Mouse (Mus musculus) neural tube, embryonic 11.5 days (tissue): ENCODE data around the gene Cetn3. TPM values are rescaled to one million over a fixed set of nuclear protein-coding genes. Genes with fewer than 3 reads are reported as not detected.

Experiments used
- ATAC-seq: fragments of 200-750 bp; cut with Nextera tagmentation; 2 replicates; pipeline ENCODE4 v1.8.0; 2017; ENCODE audit warnings: moderate number of reproducible peaks, mild to moderate bottlenecking, moderate TSS enrichment, moderate library complexity; ENCODE audit not compliant: insufficient read depth, low FRiP score, low TSS enrichment
- DNase-seq: peaks from one replicate; pipeline ENCODE4 v3.0.0-alpha.2; 2015; ENCODE audit warnings: low spot score
- H3K27ac ChIP-seq: fragments of 300-500 bp; sonication (generic); 2 replicates; pipeline ENCODE4 v1.5.1; 2014; ENCODE audit warnings: low read depth, mild to moderate bottlenecking, low read length
- H3K27me3 ChIP-seq: fragments of 300-500 bp; sonication (generic); 2 replicates; pipeline ENCODE4 v1.6.1; 2014; ENCODE audit warnings: mild to moderate bottlenecking, low read length, mixed read lengths; ENCODE audit not compliant: control insufficient read depth, insufficient read depth
- H3K36me3 ChIP-seq: fragments of 300-500 bp; sonication (generic); 2 replicates; pipeline ENCODE4 v1.6.1; 2014; ENCODE audit warnings: mild to moderate bottlenecking, low read length, moderate library complexity, mixed read lengths; ENCODE audit not compliant: control insufficient read depth, insufficient read depth
- H3K4me1 ChIP-seq: fragments of 300-500 bp; sonication (generic); 2 replicates; pipeline ENCODE4 v1.6.1; 2014; ENCODE audit warnings: low read length, mixed read lengths; ENCODE audit not compliant: control insufficient read depth, insufficient read depth
- H3K4me2 ChIP-seq: fragments of 300-500 bp; sonication (generic); 2 replicates; pipeline ENCODE4 v1.6.1; 2014; ENCODE audit warnings: low read depth, mild to moderate bottlenecking, moderate library complexity
- H3K4me3 ChIP-seq: fragments of 300-500 bp; sonication (generic); 2 replicates; pipeline ENCODE4 v1.5.1; 2014; ENCODE audit warnings: low read depth, low read length
- H3K9ac ChIP-seq: fragments of 300-500 bp; sonication (generic); 2 replicates; pipeline ENCODE4 v1.6.1; 2014; ENCODE audit warnings: mild to moderate bottlenecking, low read length
- H3K9me3 ChIP-seq: fragments of 300-500 bp; sonication (generic); 2 replicates; pipeline ENCODE4 v1.6.1; 2016; ENCODE audit warnings: low read length; ENCODE audit not compliant: control insufficient read depth
- WGBS: fragments of 180-500 bp; shearing (Covaris S2); extraction: QIAGEN DNeasy Blood & Tissue Kit; methylation state at CpG from one replicate; pipeline ENCODE4 v1.1.7; 2014; 5-methylcytosine and 5-hydroxymethylcytosine counted together
- polyA plus RNA-seq: library from polyadenylated mRNA; unstranded; fragments of >200 nt; fragmentation: Nextera tagmentation; extraction: Ambion mirVana; gene quantifications from 2 replicates; pipeline ENCODE4 v1.2.1, GENCODE M21; 2014

Cetn3 gene
- polyA plus RNA-seq, 1 experiment from 2014 or later = 246 TPM

DNA sequence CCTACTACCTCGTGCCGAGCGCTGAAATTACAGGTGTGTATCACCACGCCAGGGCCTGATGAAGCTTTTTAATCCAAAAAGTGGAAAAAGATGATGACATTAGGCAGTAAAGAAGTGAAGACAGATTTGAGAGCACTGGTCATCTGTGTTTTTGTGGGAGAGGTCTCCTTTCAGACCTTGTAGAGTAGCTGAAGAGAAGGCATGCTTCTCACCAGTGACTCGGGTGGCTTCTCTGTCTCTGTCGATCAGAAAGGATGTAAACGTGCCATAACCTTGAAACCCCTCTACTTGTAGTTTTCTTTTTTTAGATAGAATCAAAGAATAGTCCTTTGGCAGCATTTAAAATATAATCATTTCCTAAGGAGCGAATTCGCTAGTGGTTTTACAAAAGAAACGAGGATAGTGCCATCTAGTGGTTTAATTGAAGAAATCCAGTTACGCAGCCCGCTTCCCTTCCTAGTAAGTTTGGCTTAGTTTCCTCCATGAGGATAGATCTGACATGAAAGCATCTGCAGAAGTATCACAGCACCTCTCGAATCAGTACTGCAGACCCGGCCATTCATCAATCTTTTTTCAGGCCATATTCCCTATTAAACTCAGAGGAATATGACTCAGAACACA lies 21.2 kb upstream of the Cetn3 start:
- Histone ChIP-seq H3K27me3 (no peaks in the 10 kb centered on the region), H3K9me3 (no peaks in the 10 kb centered on the region), H3K27ac (no peak overlapping the region), H3K4me2 (no peak overlapping the region), H3K36me3 (no peaks in the 10 kb centered on the region), H3K4me3 (no peak overlapping the region), H3K9ac (no peak overlapping the region), H3K4me1 (no peaks in the 10 kb centered on the region)
- no peak for ATAC-seq
- 31% methylated on average over 14 of the region's 14 CpGs for WGBS
- peak; percentile 35 for DNase-seq

GRCm38 (mm10) chr13:81764173-81764572 lies 18.7 kb upstream of the Cetn3 start:
- no peak overlapping the region for H3K9ac ChIP-seq
- H3K4me3 ChIP-seq = no peak overlapping the region
- H3K27me3 ChIP-seq = no peaks in the 10 kb centered on the region
- H3K9me3 ChIP-seq = no peaks in the 10 kb centered on the region
- 92% methylated on average over 5 of the region's 5 CpGs for WGBS
- no peak overlapping the region for H3K27ac ChIP-seq
- H3K4me2 ChIP-seq = no peak overlapping the region
- no peaks in the 10 kb centered on the region for H3K4me1 ChIP-seq
- ATAC-seq (no peak), DNase-seq (no peak)
- H3K36me3 ChIP-seq = no peaks in the 10 kb centered on the region

DNA sequence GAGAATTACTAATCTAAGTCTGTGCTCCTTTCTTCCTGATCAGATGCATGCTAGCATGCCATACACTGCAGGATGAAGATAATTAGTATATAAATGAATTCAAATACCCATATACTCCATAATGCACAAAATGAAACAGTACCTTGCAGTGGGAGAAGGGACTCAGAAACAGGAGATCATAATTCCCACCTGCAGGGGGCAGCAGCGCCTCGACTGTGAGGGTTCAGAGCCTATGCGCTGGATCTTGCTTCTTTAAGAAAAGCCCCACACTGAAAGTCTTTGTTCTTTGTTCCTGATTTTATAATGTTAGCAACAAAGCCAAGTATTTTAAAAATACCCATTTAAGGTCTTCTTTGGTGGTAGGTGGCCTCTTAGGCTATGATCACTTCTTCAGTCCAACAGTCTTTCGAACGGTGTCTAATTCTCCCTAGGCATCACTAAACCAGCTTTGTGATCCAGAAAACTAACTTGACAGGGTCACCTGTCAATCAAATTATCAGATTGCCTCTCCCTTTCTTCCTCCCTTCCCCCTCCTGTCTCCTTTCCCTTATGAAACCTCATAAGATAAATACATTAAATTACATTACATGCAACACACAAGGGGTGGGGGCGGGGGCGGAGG lies 15.7 kb upstream of the Cetn3 start:
- H3K4me2 ChIP-seq = no peak overlapping the region
- H3K36me3 ChIP-seq = no peaks in the 10 kb centered on the region
- DNase-seq (peak; percentile 67), ATAC-seq (no peak)
- no peaks in the 10 kb centered on the region for H3K4me1 ChIP-seq
- no peak overlapping the region for H3K9ac ChIP-seq
- H3K9me3 ChIP-seq = no peaks in the 10 kb centered on the region
- no peak overlapping the region for H3K4me3 ChIP-seq
- no peaks in the 10 kb centered on the region for H3K27me3 ChIP-seq
- H3K27ac ChIP-seq = no peak overlapping the region
- WGBS = 82% methylated on average over 7 of the region's 7 CpGs

- H3K4me3 ChIP-seq = no peak overlapping the region
- H3K9ac ChIP-seq = no peak overlapping the region
- H3K9me3 ChIP-seq = no peaks in the 10 kb centered on the region
- DNase-seq = no peak
- ATAC-seq = no peak
- 81% methylated on average over 3 of the region's 3 CpGs for WGBS
- H3K27ac ChIP-seq = no peak overlapping the region
- no peak overlapping the region for H3K4me2 ChIP-seq
- H3K4me1 ChIP-seq = no peaks in the 10 kb centered on the region
- H3K27me3 ChIP-seq = no peaks in the 10 kb centered on the region
- H3K36me3 ChIP-seq = no peaks in the 10 kb centered on the region
Observed at GRCm38 (mm10) chr13:81776217-81776616, 6.7 kb upstream of the Cetn3 start.

- Histone ChIP-seq H3K9me3 (no peaks in the 10 kb centered on the region), H3K27ac (peak overlapping the region; percentile 96; the same call in 1 of the 2 replicates), H3K4me3 (peak overlapping the region; percentile 59), H3K9ac (peak overlapping the region; percentile 84), H3K27me3 (no peaks in the 10 kb centered on the region), H3K4me2 (peak overlapping the region; percentile 59), H3K36me3 (no peaks in the 10 kb centered on the region), H3K4me1 (peaks cover 8% of the 10 kb centered on the region; the same call in 1 of the 2 replicates)
- ATAC-seq (no peak), DNase-seq (no peak)
- 53% methylated on average over 9 of the region's 9 CpGs for WGBS
Observed at GRCm38 (mm10) chr13:81782475-81782874, 402 bp upstream of the Cetn3 start.

DNA sequence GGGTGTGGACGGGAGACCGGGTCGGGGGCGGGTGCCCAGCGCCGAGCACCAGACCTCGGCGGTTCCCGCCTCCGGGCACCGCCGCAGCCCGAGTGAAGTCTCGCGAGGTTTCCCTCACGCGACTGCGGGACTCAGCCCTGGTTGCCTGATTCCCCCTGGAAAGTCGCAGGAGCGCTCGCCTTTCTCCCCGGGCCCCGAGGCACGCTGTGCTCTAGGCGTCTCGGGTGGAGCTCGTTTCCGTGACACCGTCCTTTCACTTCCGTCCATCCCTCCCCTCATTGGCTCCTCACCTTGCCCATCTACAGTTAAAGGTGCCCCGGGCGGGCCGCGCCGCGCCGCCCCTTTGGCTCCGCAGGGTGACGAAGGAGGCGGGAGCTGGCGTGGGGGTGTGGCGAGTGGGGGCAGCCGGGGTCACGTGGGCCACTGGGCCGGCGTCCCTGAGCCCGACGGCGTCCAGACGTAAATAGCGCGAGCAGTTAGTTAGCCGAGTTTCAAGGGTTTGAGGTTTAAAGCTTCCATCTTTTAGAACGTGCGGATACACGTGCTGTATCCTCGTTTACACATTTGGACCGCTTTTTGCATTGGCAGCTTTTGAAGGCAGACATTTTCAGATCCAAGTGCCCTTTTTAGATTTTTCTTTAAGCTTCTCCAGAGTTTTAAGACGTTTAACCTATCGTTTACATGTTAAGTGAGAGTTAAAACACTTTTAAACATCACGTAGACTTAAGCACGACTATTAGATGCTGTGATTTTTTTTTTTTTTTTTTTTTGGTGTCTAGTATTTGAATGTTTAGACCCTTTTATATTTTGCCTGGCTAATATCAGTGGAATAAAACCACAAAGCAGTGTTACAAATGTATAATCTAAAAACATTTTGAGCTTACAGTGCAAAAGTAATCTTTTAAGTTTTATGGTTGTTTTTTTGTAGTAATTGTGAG lies 797 bp downstream of the Cetn3 start:
- Histone ChIP-seq H3K9me3 (no peaks in the 10 kb centered on the region), H3K9ac (peak overlapping the region; percentile 84), H3K4me2 (peak overlapping the region; percentile 45), H3K4me1 (peaks cover 8% of the 10 kb centered on the region; the same call in 1 of the 2 replicates), H3K4me3 (peak overlapping the region; percentile 59), H3K27me3 (no peaks in the 10 kb centered on the region), H3K27ac (peak overlapping the region; percentile 96), H3K36me3 (no peaks in the 10 kb centered on the region)
- WGBS = under 1% methylated on average over 55 of the region's 62 CpGs
- DNase-seq = peak; percentile 98
- ATAC-seq = peak; percentile 98

DNA sequence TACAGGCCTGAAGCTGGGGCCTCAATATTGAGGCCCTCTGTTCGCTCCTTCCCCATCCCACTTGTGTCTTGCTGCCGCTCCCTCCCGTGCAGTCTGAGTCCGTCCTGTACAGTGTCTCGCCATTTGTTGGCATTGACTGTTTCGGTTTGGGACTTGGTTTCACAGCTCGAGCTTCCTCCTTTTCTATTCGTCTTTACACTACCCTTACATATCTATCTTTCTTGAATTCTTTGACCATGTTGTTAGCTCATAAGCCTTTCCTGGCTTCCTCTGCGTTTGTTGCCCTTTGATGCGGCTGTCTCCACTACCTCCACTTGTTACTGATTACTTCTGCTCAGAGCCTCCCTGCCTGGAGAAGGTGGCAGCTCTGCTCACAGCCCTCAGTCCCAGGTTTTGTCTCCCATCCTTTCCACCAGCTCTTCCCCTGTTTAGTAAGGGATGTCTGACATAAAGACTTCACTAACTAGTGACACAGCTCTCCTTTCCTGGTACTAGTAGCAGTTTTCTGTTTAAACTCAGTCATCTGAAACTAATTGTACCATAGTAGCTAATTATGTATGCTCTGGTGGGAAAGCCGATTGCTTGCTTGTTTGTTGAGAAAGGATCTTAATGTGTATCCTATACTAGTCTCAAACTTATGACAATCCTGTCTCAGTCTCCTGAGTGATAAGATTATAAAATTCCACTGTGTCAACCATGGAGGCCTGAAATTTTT lies 3.0 kb downstream of the Cetn3 start:
- H3K4me1 ChIP-seq = peaks cover 8% of the 10 kb centered on the region; the same call in 1 of the 2 replicates
- no peak overlapping the region for H3K4me2 ChIP-seq
- 77% methylated on average over 11 of the region's 11 CpGs for WGBS
- no peaks in the 10 kb centered on the region for H3K9me3 ChIP-seq
- H3K27me3 ChIP-seq = no peaks in the 10 kb centered on the region
- no peaks in the 10 kb centered on the region for H3K36me3 ChIP-seq
- H3K4me3 ChIP-seq = no peak overlapping the region
- no peak overlapping the region for H3K9ac ChIP-seq
- ATAC-seq (no peak), DNase-seq (no peak)
- no peak overlapping the region for H3K27ac ChIP-seq

DNA sequence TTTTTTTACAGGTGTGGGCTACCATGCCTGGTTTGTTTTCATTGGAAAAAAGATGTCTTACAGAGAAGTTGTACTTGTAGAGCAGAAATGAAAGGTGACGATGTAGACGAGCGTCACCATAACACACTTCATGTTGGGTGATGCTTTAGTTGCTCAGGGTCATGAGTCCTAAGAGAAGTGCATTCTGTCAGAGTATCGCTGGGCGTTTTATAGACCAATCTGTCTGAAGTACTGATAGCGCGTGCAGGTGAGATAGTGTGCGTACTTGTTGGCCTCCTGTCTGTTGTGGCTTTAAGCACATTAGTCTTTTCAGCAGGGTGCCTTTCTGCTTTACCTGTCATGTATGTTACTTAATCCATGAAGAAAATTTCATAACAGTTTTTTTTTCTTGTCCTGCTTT lies 7.3 kb downstream of the Cetn3 start:
- no peaks in the 10 kb centered on the region for H3K4me1 ChIP-seq
- ATAC-seq = no peak
- no peak overlapping the region for H3K4me2 ChIP-seq
- WGBS = 94% methylated on average over 8 of the region's 8 CpGs
- no peak overlapping the region for H3K4me3 ChIP-seq
- H3K27me3 ChIP-seq = no peaks in the 10 kb centered on the region
- no peak for DNase-seq
- no peaks in the 10 kb centered on the region for H3K36me3 ChIP-seq
- no peaks in the 10 kb centered on the region for H3K9me3 ChIP-seq
- no peak overlapping the region for H3K9ac ChIP-seq
- no peak overlapping the region for H3K27ac ChIP-seq
